Mouse (Mus musculus) urinary bladder, postnatal 0 days (tissue): Measurements from ENCODE around the gene Hist1h2ad. TPM values are rescaled to one million over a fixed set of nuclear protein-coding genes. Genes with fewer than 3 reads are reported as not detected.

Source experiments
- microRNA-seq: library from miRNA; unstranded; fragments of <30 nt; microRNA quantifications from one replicate; pipeline ENCODE4, GENCODE M21; 2016
- polyA plus RNA-seq: library from polyadenylated mRNA; unstranded; fragments of >200 nt; fragmentation: Nextera tagmentation; extraction: Ambion mirVana; gene quantifications from 2 replicates; pipeline ENCODE4 v1.2.1, GENCODE M21; 2015

Gene Hist1h2ad
- polyA plus RNA-seq, 1 experiment from 2014 or later, result 1.7 TPM

Small RNAs within 50 kb of the gene (microRNA-seq; reads per million reads assigned to microRNA genes)
- gene Gm44297 (not detected), gene Gm44359 (not detected), gene Gm44394 (not detected)

Other genes starting within 250 kb of the Hist1h2ad start
- 19.6 and 25.9 TPM in 2 replicates for gene Zfp322a, start 205.2 kb upstream of the Hist1h2ad start, polyA plus RNA-seq
- 7.0 and 8.6 TPM in 2 replicates for gene Abt1, start 150.5 kb upstream of the Hist1h2ad start, polyA plus RNA-seq
- gene Btn1a1, start 108.5 kb upstream of the Hist1h2ad start, polyA plus RNA-seq, result not detected in 2 replicates
- not detected in 2 replicates for gene Btn2a2, start 85.5 kb upstream of the Hist1h2ad start, polyA plus RNA-seq
- 24.9 and 35.3 TPM in 2 replicates for gene Hist1h4h, start 43.3 kb upstream of the Hist1h2ad start, polyA plus RNA-seq
- gene Hist1h2af, start 40.5 kb upstream of the Hist1h2ad start, polyA plus RNA-seq, result 1.5 and 3.4 TPM in 2 replicates
- gene Hist1h3g, start 39.0 kb upstream of the Hist1h2ad start, polyA plus RNA-seq, result 1.7 and 2.1 TPM in 2 replicates
- gene Hist1h2bh, start 31.0 kb upstream of the Hist1h2ad start, polyA plus RNA-seq, result 0.54 and 0.58 TPM in 2 replicates
- gene Hist1h3f, start 30.3 kb upstream of the Hist1h2ad start, polyA plus RNA-seq, result 0.28 and 0.43 TPM in 2 replicates
- gene Hist1h4f, start 22.7 kb upstream of the Hist1h2ad start, polyA plus RNA-seq, result not detected in 2 replicates
- gene Hist1h1d, start 21.1 kb upstream of the Hist1h2ad start, polyA plus RNA-seq, result 0.58 and 0.60 TPM in 2 replicates
- 1.8 and 2.0 TPM in 2 replicates for gene Hist1h3e, start 12.0 kb upstream of the Hist1h2ad start, polyA plus RNA-seq
- gene Hist1h2ae, start 3.2 kb upstream of the Hist1h2ad start, polyA plus RNA-seq, result 14.0 and 18.1 TPM in 2 replicates
- gene Hist1h2bg, start 3.0 kb upstream of the Hist1h2ad start, polyA plus RNA-seq, result 10.7 and 21.8 TPM in 2 replicates
- gene Hist1h2bf, start 185 bp upstream of the Hist1h2ad start, polyA plus RNA-seq, result 1.5 and 2.6 TPM in 2 replicates
- 2.9 and 3.4 TPM in 2 replicates for gene Hist1h3d, start 1.4 kb downstream of the Hist1h2ad start, polyA plus RNA-seq
- 24.3 and 29.2 TPM in 2 replicates for gene Hist1h4d, start 7.2 kb downstream of the Hist1h2ad start, polyA plus RNA-seq
- 1.1 and 1.4 TPM in 2 replicates for gene Hist1h2be, start 46.7 kb downstream of the Hist1h2ad start, polyA plus RNA-seq
- gene Hist1h1e, start 48.2 kb downstream of the Hist1h2ad start, polyA plus RNA-seq, result 5.4 and 5.8 TPM in 2 replicates
- 1.00 and 1.2 TPM in 2 replicates for gene Hist1h2ac, start 109.6 kb downstream of the Hist1h2ad start, polyA plus RNA-seq
- 161 and 192 TPM in 2 replicates for gene Hist1h2bc, start 109.8 kb downstream of the Hist1h2ad start, polyA plus RNA-seq
- not detected in 2 replicates for gene Hist1h1t, start 121.4 kb downstream of the Hist1h2ad start, polyA plus RNA-seq
- gene Hist1h4c, start 124.1 kb downstream of the Hist1h2ad start, polyA plus RNA-seq, result 1.8 TPM in 2 replicates
- 8.0 and 9.7 TPM in 2 replicates for gene Hfe, start 136.5 kb downstream of the Hist1h2ad start, polyA plus RNA-seq
- 125 and 175 TPM in 2 replicates for gene Hist1h1c, start 164.4 kb downstream of the Hist1h2ad start, polyA plus RNA-seq
- gene Hist1h3c, start 171.2 kb downstream of the Hist1h2ad start, polyA plus RNA-seq, result 0.41 and 0.98 TPM in 2 replicates
- 0.82 and 1.2 TPM in 2 replicates for gene Hist1h2bb, start 172.4 kb downstream of the Hist1h2ad start, polyA plus RNA-seq
- gene Hist1h2ab, start 176.7 kb downstream of the Hist1h2ad start, polyA plus RNA-seq, result 3.7 and 8.0 TPM in 2 replicates
- gene Hist1h3b, start 177.9 kb downstream of the Hist1h2ad start, polyA plus RNA-seq, result 2.0 and 2.8 TPM in 2 replicates
- 1.3 TPM in 1 of 2 replicates, not detected in the other for gene Hist1h4b, start 182.6 kb downstream of the Hist1h2ad start, polyA plus RNA-seq
- 0.33 TPM in 1 of 2 replicates, not detected in the other for gene Hist1h4a, start 186.8 kb downstream of the Hist1h2ad start, polyA plus RNA-seq
- gene Hist1h3a, start 188.0 kb downstream of the Hist1h2ad start, polyA plus RNA-seq, result 1.9 and 2.7 TPM in 2 replicates
- gene Hist1h1a, start 189.3 kb downstream of the Hist1h2ad start, polyA plus RNA-seq, result 0.59 and 0.82 TPM in 2 replicates
- gene Trim38, start 195.5 kb downstream of the Hist1h2ad start, polyA plus RNA-seq, result 0.19 and 0.30 TPM in 2 replicates
- 0.06 TPM in 1 of 2 replicates, not detected in the other for gene Slc17a2, start 232.6 kb downstream of the Hist1h2ad start, polyA plus RNA-seq